Mouse (Mus musculus) forebrain, embryonic 11.5 days (tissue): Measurements from ENCODE around the gene Olfr525. TPM values are rescaled to one million over a fixed set of nuclear protein-coding genes. Genes with fewer than 3 reads are reported as not detected.
A peak's percentile ranks its signal among the peaks of the same experiment; 100 is the strongest.

ENCODE experiments used
- ATAC-seq: fragments of 200-750 bp; cut with Nextera tagmentation; replicated peaks from 2 replicates; pipeline ENCODE4 v1.8.0; 2017; ENCODE audit warnings: moderate TSS enrichment; ENCODE audit not compliant: low FRiP score
- DNase-seq: peaks from one replicate; pipeline ENCODE4 v3.0.0-alpha.2; 2017; ENCODE audit warnings: low spot score
- H3K27ac ChIP-seq: fragments of 300-500 bp; sonication (generic); 2 replicates; pipeline ENCODE4 v1.5.1; 2014; ENCODE audit warnings: low read depth, low read length
- H3K27me3 ChIP-seq: fragments of 300-500 bp; sonication (generic); 2 replicates; pipeline ENCODE4 v1.6.1; 2014; ENCODE audit warnings: mild to moderate bottlenecking, low read length, mixed read lengths; ENCODE audit not compliant: control insufficient read depth, insufficient read depth
- H3K36me3 ChIP-seq: fragments of 300-500 bp; sonication (generic); 2 replicates; pipeline ENCODE4 v1.6.1; 2014; ENCODE audit warnings: mild to moderate bottlenecking, low read length, moderate library complexity, mixed read lengths; ENCODE audit not compliant: control insufficient read depth, insufficient read depth
- H3K4me1 ChIP-seq: fragments of 300-500 bp; sonication (generic); replicated peaks from 2 replicates; pipeline ENCODE4 v1.6.1; 2014; ENCODE audit warnings: low read length, mixed read lengths; ENCODE audit not compliant: control insufficient read depth, insufficient read depth
- H3K4me2 ChIP-seq: fragments of 300-500 bp; sonication (generic); 2 replicates; pipeline ENCODE4 v1.6.1; 2014; ENCODE audit warnings: low read depth, mild to moderate bottlenecking, low read length, moderate library complexity, mixed read lengths; ENCODE audit not compliant: severe bottlenecking
- H3K4me3 ChIP-seq: fragments of 300-500 bp; sonication (generic); 2 replicates; pipeline ENCODE4 v1.5.1; 2014; ENCODE audit warnings: low read depth, low read length
- H3K9ac ChIP-seq: fragments of 300-500 bp; sonication (generic); 2 replicates; pipeline ENCODE4 v1.6.1; 2014; ENCODE audit warnings: low read length
- H3K9me3 ChIP-seq: fragments of 300-500 bp; sonication (generic); 2 replicates; pipeline ENCODE4 v1.6.1; 2016; ENCODE audit warnings: low read length, mixed read lengths; ENCODE audit not compliant: control insufficient read depth
- WGBS: fragments of 180-500 bp; shearing (Covaris S2); extraction: QIAGEN DNeasy Blood & Tissue Kit; methylation state at CpG from one replicate; pipeline ENCODE4 v1.1.7; 2014; 5-methylcytosine and 5-hydroxymethylcytosine counted together
- polyA plus RNA-seq: library from polyadenylated mRNA; unstranded; fragments of >200 nt; fragmentation: Nextera tagmentation; extraction: Ambion mirVana; gene quantifications from 2 replicates; pipeline ENCODE4 v1.2.1, GENCODE M21; 2014

Gene Olfr525
- polyA plus RNA-seq = not detected in 2 replicates

GRCm38 (mm10) chr7:140320558-140320957 is at the start of gene Olfr525:
Gene Olfr525, plus strand, starts transcription at chr7:140320858.
- Histone ChIP-seq H3K4me3 (no peak within 1 kb of the TSS), H3K9ac (no peak within 1 kb of the TSS), H3K27me3 (no peaks in the 10 kb centered on the region), H3K9me3 (no peaks in the 10 kb centered on the region), H3K36me3 (no peaks in the 10 kb centered on the region), H3K27ac (no peak within 1 kb of the TSS), H3K4me2 (no peak within 1 kb of the TSS), H3K4me1 (no peaks in the 10 kb centered on the region)
- WGBS = 53% methylated on average over 1 of the region's 1 CpGs
- ATAC-seq (no peak), DNase-seq (no peak)

- Histone ChIP-seq H3K9me3 (no peaks in the 10 kb centered on the region), H3K4me2 (no peak overlapping the region), H3K4me1 (no peaks in the 10 kb centered on the region), H3K4me3 (no peak overlapping the region), H3K36me3 (no peaks in the 10 kb centered on the region), H3K27ac (no peak overlapping the region), H3K9ac (no peak overlapping the region), H3K27me3 (no peaks in the 10 kb centered on the region)
- WGBS = 91% methylated on average over 9 of the region's 9 CpGs
- ATAC-seq (no peak), DNase-seq (peak; percentile 46)
Measured at GRCm38 (mm10) chr7:140295746-140296145, 24.9 kb upstream of the Olfr525 start.

GRCm38 (mm10) chr7:140296876-140297275 is 23.8 kb upstream of the Olfr525 start:
- no peak for ATAC-seq
- Histone ChIP-seq H3K4me1 (no peaks in the 10 kb centered on the region), H3K27ac (no peak overlapping the region), H3K4me3 (no peak overlapping the region), H3K36me3 (no peaks in the 10 kb centered on the region), H3K9me3 (no peaks in the 10 kb centered on the region), H3K4me2 (no peak overlapping the region), H3K9ac (no peak overlapping the region), H3K27me3 (no peaks in the 10 kb centered on the region)
- 86% methylated on average over 6 of the region's 6 CpGs for WGBS
- DNase-seq = no peak

- ATAC-seq = no peak
- 84% methylated on average over 3 of the region's 3 CpGs for WGBS
- DNase-seq = no peak
- Histone ChIP-seq H3K27me3 (no peaks in the 10 kb centered on the region), H3K4me3 (no peak overlapping the region), H3K27ac (no peak overlapping the region), H3K9me3 (no peaks in the 10 kb centered on the region), H3K4me2 (no peak overlapping the region), H3K36me3 (no peaks in the 10 kb centered on the region), H3K4me1 (no peaks in the 10 kb centered on the region), H3K9ac (no peak overlapping the region)
Measured at GRCm38 (mm10) chr7:140299416-140299815, 21.2 kb upstream of the Olfr525 start.

GRCm38 (mm10) chr7:140319861-140320385 is 735 bp upstream of the Olfr525 start:
- DNase-seq (no peak), ATAC-seq (no peak)
- Histone ChIP-seq H3K4me1 (no peaks in the 10 kb centered on the region), H3K27ac (no peak overlapping the region), H3K27me3 (no peaks in the 10 kb centered on the region), H3K9ac (no peak overlapping the region), H3K4me2 (no peak overlapping the region), H3K9me3 (no peaks in the 10 kb centered on the region), H3K4me3 (no peak overlapping the region), H3K36me3 (no peaks in the 10 kb centered on the region)
- WGBS = 84% methylated on average over 3 of the region's 3 CpGs

GRCm38 (mm10) chr7:140321135-140321534 is 477 bp downstream of the Olfr525 start:
- Histone ChIP-seq H3K27me3 (no peaks in the 10 kb centered on the region), H3K4me2 (no peak overlapping the region), H3K36me3 (no peaks in the 10 kb centered on the region), H3K9me3 (no peaks in the 10 kb centered on the region), H3K4me1 (no peaks in the 10 kb centered on the region), H3K27ac (no peak overlapping the region), H3K9ac (no peak overlapping the region), H3K4me3 (no peak overlapping the region)
- ATAC-seq (no peak), DNase-seq (no peak)

GRCm38 (mm10) chr7:140329766-140330304 is 9.2 kb downstream of the Olfr525 start:
- Histone ChIP-seq H3K9ac (no peak overlapping the region), H3K4me2 (no peak overlapping the region), H3K36me3 (no peaks in the 10 kb centered on the region), H3K4me1 (no peaks in the 10 kb centered on the region), H3K27me3 (no peaks in the 10 kb centered on the region), H3K9me3 (no peaks in the 10 kb centered on the region), H3K27ac (no peak overlapping the region), H3K4me3 (no peak overlapping the region)
- ATAC-seq = no peak
- 54% methylated on average over 1 of the region's 1 CpGs for WGBS
- DNase-seq = no peak

GRCm38 (mm10) chr7:140333717-140334116 is 13.1 kb downstream of the Olfr525 start, which contains the start of gene Olfr527:
Gene Olfr527, plus strand, starts transcription at chr7:140334017.
- H3K9me3 ChIP-seq = no peaks in the 10 kb centered on the region
- H3K4me1 ChIP-seq = no peaks in the 10 kb centered on the region
- 64% methylated on average over 2 of the region's 2 CpGs for WGBS
- no peaks in the 10 kb centered on the region for H3K36me3 ChIP-seq
- no peak within 1 kb of the TSS for H3K27ac ChIP-seq
- ATAC-seq (no peak), DNase-seq (no peak)
- H3K27me3 ChIP-seq = no peaks in the 10 kb centered on the region
- H3K9ac ChIP-seq = no peak within 1 kb of the TSS
- H3K4me3 ChIP-seq = no peak within 1 kb of the TSS
- no peak within 1 kb of the TSS for H3K4me2 ChIP-seq

- Histone ChIP-seq H3K36me3 (no peaks in the 10 kb centered on the region), H3K4me2 (no peak within 1 kb of the TSS), H3K27me3 (no peaks in the 10 kb centered on the region), H3K4me1 (no peaks in the 10 kb centered on the region), H3K9ac (no peak within 1 kb of the TSS), H3K4me3 (no peak within 1 kb of the TSS), H3K27ac (no peak within 1 kb of the TSS), H3K9me3 (no peaks in the 10 kb centered on the region)
- ATAC-seq = no peak
- WGBS = 75% methylated on average over 3 of the region's 3 CpGs
- DNase-seq = no peak
Measured at GRCm38 (mm10) chr7:140361571-140361970, 40.9 kb downstream of the Olfr525 start, which contains the start of gene Olfr60. Gene Olfr60, minus strand, starts transcription at chr7:140361671.
